Mouse (Mus musculus): ENCODE data around the gene Tspear.

Tspear gene

GRCm38 (mm10) chr10:77901871-77902210, 215.5 kb downstream of the Tspear start:
- in situ Hi-C loops (cut with MboI; ENCODE audit: low pct_unique_long_range_greater_than_20kb in 1 of 2, low sequenced_read_pairs in 2 of 2, unreplicated experiment in 1 of 2): no loop called here

DNA sequence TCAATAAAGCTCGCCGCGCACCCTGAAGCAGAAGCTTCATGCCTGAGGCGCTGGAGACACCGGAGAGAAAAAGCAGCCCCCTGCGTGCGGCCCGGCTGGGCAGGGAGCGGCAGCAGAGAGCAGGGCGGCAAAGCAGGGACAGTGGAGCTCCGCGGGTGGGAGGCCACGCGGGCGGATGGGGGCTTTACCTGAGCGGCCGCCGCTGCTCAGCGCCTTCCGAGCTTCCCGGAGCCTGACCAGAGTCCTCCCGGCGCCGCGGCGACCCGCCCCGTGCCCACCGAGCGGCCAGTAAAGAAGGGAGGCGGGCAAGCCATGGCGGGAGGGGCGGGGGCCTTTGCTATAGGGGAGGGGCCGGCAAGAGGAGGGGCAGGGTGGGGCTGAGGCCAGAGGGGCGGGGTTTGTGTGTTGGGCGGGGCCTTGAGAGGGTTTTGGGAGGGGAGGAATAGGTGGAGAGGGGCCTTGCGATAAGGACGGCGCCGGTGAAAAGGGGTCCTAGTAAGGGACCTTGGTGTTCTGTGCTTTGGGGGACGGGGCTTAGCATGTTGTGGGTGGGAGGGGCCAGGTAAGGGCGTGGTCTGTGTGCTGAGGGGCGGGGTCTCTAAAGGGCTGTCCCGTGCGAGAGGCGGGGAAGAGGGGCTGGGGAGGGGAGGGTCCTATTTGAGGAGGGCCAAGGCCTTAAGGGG, 216.0 kb downstream of the Tspear start, which contains the start of gene Lrrc3:
Gene Lrrc3 (minus strand): TSS at position 326 of the 683 bp plus-strand sequence.
- in situ Hi-C loops (cut with MboI; ENCODE audit: low pct_unique_long_range_greater_than_20kb in 1 of 2, low sequenced_read_pairs in 2 of 2, unreplicated experiment in 1 of 2): no loop called here

- in situ Hi-C loops (cut with MboI; ENCODE audit: low pct_unique_long_range_greater_than_20kb in 1 of 2, low sequenced_read_pairs in 2 of 2, unreplicated experiment in 1 of 2): no loop called here
Observed at GRCm38 (mm10) chr10:77902894-77903715, 216.7 kb downstream of the Tspear start.

GRCm38 (mm10) chr10:77912605-77913004, 226.2 kb downstream of the Tspear start:
- in situ Hi-C loops (cut with MboI; ENCODE audit: low pct_unique_long_range_greater_than_20kb in 1 of 2, low sequenced_read_pairs in 2 of 2, unreplicated experiment in 1 of 2): no loop called here

- in situ Hi-C loops (cut with MboI; ENCODE audit: low pct_unique_long_range_greater_than_20kb in 1 of 2, low sequenced_read_pairs in 2 of 2, unreplicated experiment in 1 of 2): no loop called here
Observed at GRCm38 (mm10) chr10:77913292-77913691, 226.9 kb downstream of the Tspear start.

- in situ Hi-C loops (cut with MboI; ENCODE audit: low pct_unique_long_range_greater_than_20kb in 1 of 2, low sequenced_read_pairs in 2 of 2, unreplicated experiment in 1 of 2): no loop called here
Observed at GRCm38 (mm10) chr10:77916636-77917335, 230.4 kb downstream of the Tspear start.

DNA sequence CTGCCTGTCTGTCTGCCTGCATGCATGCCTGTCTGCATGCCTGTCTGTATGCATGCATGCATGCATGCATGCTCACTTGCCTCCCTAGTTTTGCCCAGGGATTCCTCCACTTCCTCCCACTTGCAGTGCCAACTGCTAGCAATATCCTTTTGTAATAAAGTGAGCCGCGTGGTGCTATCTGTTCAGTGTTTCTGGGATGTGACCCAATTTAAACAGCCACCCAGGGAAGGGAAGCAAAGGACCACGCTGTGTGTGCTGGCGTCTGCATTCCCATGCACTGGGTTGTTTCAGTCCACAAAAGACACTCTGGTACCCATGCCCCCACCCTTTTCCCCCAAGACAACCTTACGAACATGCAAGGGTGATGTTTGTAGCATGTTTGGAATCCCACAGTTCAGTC, 234.6 kb downstream of the Tspear start:
- in situ Hi-C loops (cut with MboI; ENCODE audit: low pct_unique_long_range_greater_than_20kb in 1 of 2, low sequenced_read_pairs in 2 of 2, unreplicated experiment in 1 of 2): no loop called here

GRCm38 (mm10) chr10:77922681-77923080, 236.3 kb downstream of the Tspear start:
- in situ Hi-C loops (cut with MboI; ENCODE audit: low pct_unique_long_range_greater_than_20kb in 1 of 2, low sequenced_read_pairs in 2 of 2, unreplicated experiment in 1 of 2): no loop called here

DNA sequence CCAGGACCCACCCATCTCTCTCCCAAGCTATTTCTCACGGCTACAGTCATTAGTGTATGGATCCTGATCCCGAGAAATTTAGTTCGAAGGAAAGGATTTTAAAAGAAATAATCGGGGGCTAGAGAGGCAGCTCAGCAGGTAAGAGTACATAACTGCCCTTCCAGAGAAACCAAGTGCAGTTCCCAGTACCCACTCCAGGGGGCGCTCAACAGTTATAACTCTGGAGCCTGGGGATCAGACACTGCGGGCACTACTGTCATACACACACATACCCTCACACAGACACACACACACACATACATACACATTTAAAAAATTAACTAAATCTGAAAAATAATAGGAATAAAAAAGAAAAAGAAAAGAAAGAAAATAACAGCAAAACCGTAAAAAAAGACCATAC, 239.8 kb downstream of the Tspear start:
- in situ Hi-C loops (cut with MboI; ENCODE audit: low pct_unique_long_range_greater_than_20kb in 1 of 2, low sequenced_read_pairs in 2 of 2, unreplicated experiment in 1 of 2): no loop called here

DNA sequence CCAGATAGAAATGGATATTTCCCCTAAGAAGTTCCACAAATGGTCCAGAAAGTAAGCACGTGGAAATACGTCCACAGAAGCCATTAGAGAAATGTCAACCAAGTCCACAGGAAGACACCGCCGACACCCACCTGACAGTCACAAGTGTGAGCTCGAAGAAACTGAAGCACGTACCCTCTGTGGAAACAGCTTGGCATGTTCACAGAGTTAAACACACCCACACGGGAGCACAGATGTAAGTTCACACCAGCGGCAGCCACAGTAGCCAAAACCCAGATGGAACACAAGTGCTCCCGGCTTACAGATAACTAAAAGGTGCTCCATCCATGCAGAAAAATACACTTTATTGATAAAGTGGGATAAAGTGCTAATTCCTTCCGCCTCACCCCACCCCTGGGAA, 241.0 kb downstream of the Tspear start:
- in situ Hi-C loops (cut with MboI; ENCODE audit: low pct_unique_long_range_greater_than_20kb in 1 of 2, low sequenced_read_pairs in 2 of 2, unreplicated experiment in 1 of 2): no loop called here

All from mouse embryonic stem cell (cell line).